Mouse (Mus musculus): ENCODE data around the gene Cfap58. TPM values are rescaled to one million over a fixed set of nuclear protein-coding genes. Genes with fewer than 3 reads are reported as not detected.

The Cfap58 gene
- polyA plus RNA-seq, 1 experiment, result 0.05 TPM

- Histone ChIP-seq H3K27ac (ENCODE audit: insufficient read depth, low read depth, low read length) (peak overlapping the region; percentile 1; the same call in 1 of the 2 replicates), H3K4me3 (ENCODE audit: insufficient read depth, low read depth, low read length) (peak overlapping the region; percentile 67; the same call in 1 of the 2 replicates), H3K27me3 (replicated peaks; ENCODE audit: control insufficient read depth, insufficient read depth, low read length) (no peaks in the 10 kb centered on the region), H3K4me1 (ENCODE audit: control insufficient read depth, insufficient read depth, low read length) (no peaks in the 10 kb centered on the region), H3K36me3 (ENCODE audit: control insufficient read depth, insufficient read depth, low read length) (no peaks in the 10 kb centered on the region)
- WGBS, result 54% methylated on average over 4 of the region's 4 CpGs
- no peak for DNase-seq
- no peak for TF ChIP-seq CTCF (conservative IDR thresholded peaks at IDR 0.05; ENCODE audit: insufficient read depth, insufficient read length, low read depth, low read length)
- TF ChIP-seq POLR2A (IDR thresholded peaks at IDR 0.05; ENCODE audit: low read depth, low read length), result no peak
Measured at GRCm38 (mm10) chr19:47917396-47917795, 20.1 kb upstream of the Cfap58 start.

DNA sequence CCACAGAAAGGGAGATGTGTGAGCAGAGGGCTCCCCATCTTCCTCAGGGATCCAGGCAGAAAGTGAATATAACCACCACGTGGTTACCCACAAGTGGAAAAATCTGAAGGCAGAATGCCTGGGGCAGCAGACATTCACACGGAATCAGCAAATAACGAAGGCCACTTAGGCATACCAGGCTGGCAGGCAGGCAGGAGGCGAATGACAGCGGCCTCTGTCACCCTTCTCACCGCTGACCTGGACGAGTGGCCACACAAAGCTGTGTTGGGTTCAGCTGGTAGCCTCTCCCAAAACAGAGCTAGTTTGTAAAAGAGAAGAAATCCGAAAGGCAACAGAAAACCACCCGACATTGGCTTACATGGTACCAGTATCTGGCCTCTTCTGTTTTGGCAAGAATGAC is 19.5 kb upstream of the Cfap58 start:
- Histone ChIP-seq H3K27ac (ENCODE audit: insufficient read depth, low read depth, low read length) (peak overlapping the region; percentile 58), H3K4me3 (ENCODE audit: insufficient read depth, low read depth, low read length) (peak overlapping the region; percentile 67), H3K36me3 (ENCODE audit: control insufficient read depth, insufficient read depth, low read length) (no peaks in the 10 kb centered on the region), H3K4me1 (ENCODE audit: control insufficient read depth, insufficient read depth, low read length) (no peaks in the 10 kb centered on the region), H3K27me3 (replicated peaks; ENCODE audit: control insufficient read depth, insufficient read depth, low read length) (no peaks in the 10 kb centered on the region)
- 21% methylated on average over 9 of the region's 9 CpGs for WGBS
- no peak for DNase-seq
- TF ChIP-seq POLR2A (IDR thresholded peaks at IDR 0.05; ENCODE audit: low read depth, low read length), result no peak
- TF ChIP-seq CTCF (conservative IDR thresholded peaks at IDR 0.05; ENCODE audit: insufficient read depth, insufficient read length, low read depth, low read length), result no peak

DNA sequence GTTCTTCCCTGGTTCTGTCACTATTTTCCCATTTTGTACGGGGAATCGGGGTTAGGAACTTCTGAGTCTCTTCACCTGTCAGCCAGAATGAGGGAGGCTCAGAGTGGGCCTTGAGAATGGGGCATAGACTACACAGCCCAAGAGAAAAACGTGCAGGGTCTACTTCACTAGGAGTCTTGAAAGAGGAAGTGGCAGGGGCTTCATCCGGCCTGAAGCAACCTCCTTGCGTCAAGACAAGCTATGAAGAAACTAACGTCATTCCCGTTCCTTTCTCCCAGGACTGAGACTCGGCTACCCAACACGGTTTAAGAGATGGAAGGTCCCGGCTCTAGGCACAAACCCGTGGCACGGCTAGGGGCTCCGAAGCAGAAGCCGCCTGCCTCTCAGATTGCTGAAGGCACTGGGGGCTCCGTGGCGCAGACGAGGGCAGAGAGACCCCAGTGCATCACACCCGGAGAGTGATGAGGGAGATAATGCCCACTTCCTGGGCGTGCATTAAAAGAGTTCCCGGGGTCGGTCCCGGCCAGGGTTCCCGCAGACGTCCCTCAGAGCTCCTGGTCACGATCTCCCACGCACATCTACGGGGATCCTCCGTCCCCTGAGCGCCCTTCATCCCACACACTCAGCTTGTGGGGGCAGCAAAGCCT is 18.9 kb upstream of the Cfap58 start:
- Histone ChIP-seq H3K27me3 (replicated peaks; ENCODE audit: control insufficient read depth, insufficient read depth, low read length) (no peaks in the 10 kb centered on the region), H3K36me3 (ENCODE audit: control insufficient read depth, insufficient read depth, low read length) (no peaks in the 10 kb centered on the region), H3K27ac (ENCODE audit: insufficient read depth, low read depth, low read length) (peak overlapping the region; percentile 58), H3K4me3 (ENCODE audit: insufficient read depth, low read depth, low read length) (peak overlapping the region; percentile 67), H3K4me1 (ENCODE audit: control insufficient read depth, insufficient read depth, low read length) (no peaks in the 10 kb centered on the region)
- no peak for TF ChIP-seq POLR2A (IDR thresholded peaks at IDR 0.05; ENCODE audit: low read depth, low read length)
- no peak for TF ChIP-seq CTCF (conservative IDR thresholded peaks at IDR 0.05; ENCODE audit: insufficient read depth, insufficient read length, low read depth, low read length)
- peak; percentile 36 for DNase-seq
- WGBS, result 2% methylated on average over 29 of the region's 29 CpGs

- Histone ChIP-seq H3K27me3 (replicated peaks; ENCODE audit: control insufficient read depth, insufficient read depth, low read length) (no peaks in the 10 kb centered on the region), H3K4me1 (ENCODE audit: control insufficient read depth, insufficient read depth, low read length) (no peaks in the 10 kb centered on the region), H3K4me3 (ENCODE audit: insufficient read depth, low read depth, low read length) (peak within 1 kb of the TSS; percentile 67), H3K36me3 (ENCODE audit: control insufficient read depth, insufficient read depth, low read length) (no peaks in the 10 kb centered on the region), H3K27ac (ENCODE audit: insufficient read depth, low read depth, low read length) (peak within 1 kb of the TSS; percentile 79)
- TF ChIP-seq POLR2A (IDR thresholded peaks at IDR 0.05; ENCODE audit: low read depth, low read length), result peak; percentile 39
- 0 out of 2 replicates have a peak, but pooled peaks have one; percentile 24 for TF ChIP-seq CTCF (conservative IDR thresholded peaks at IDR 0.05; ENCODE audit: insufficient read depth, insufficient read length, low read depth, low read length)
- WGBS, result under 1% methylated on average over 48 of the region's 48 CpGs
- peak; percentile 90 for DNase-seq
Measured at GRCm38 (mm10) chr19:47919126-47919965, 18.1 kb upstream of the Cfap58 start, which contains the start of the genes Cfap43 and Itprip. TSS of gene Cfap43 (minus strand) at chr19:47919287. TSS of gene Itprip (minus strand) at chr19:47919299.

- 2% methylated on average over 8 of the region's 8 CpGs for WGBS
- Histone ChIP-seq H3K27me3 (replicated peaks; ENCODE audit: control insufficient read depth, insufficient read depth, low read length) (no peaks in the 10 kb centered on the region), H3K36me3 (ENCODE audit: control insufficient read depth, insufficient read depth, low read length) (no peaks in the 10 kb centered on the region), H3K4me3 (ENCODE audit: insufficient read depth, low read depth, low read length) (peak overlapping the region; percentile 67), H3K27ac (ENCODE audit: insufficient read depth, low read depth, low read length) (peak overlapping the region; percentile 79; the same call in 1 of the 2 replicates), H3K4me1 (ENCODE audit: control insufficient read depth, insufficient read depth, low read length) (no peaks in the 10 kb centered on the region; the same call in 1 of the 2 replicates)
- DNase-seq, result peak; percentile 71
- TF ChIP-seq CTCF (conservative IDR thresholded peaks at IDR 0.05; ENCODE audit: insufficient read depth, insufficient read length, low read depth, low read length) (no peak), POLR2A (IDR thresholded peaks at IDR 0.05; ENCODE audit: low read depth, low read length) (no peak)
Measured at GRCm38 (mm10) chr19:47919966-47920375, 17.5 kb upstream of the Cfap58 start.

GRCm38 (mm10) chr19:47925819-47926218 is 11.7 kb upstream of the Cfap58 start:
- peak overlapping the region; percentile 80 for H3K27ac ChIP-seq (ENCODE audit: insufficient read depth, low read depth, low read length)
- WGBS, result 50% methylated on average over 7 of the region's 7 CpGs
- TF ChIP-seq POLR2A (IDR thresholded peaks at IDR 0.05; ENCODE audit: low read depth, low read length) (no peak), CTCF (conservative IDR thresholded peaks at IDR 0.05; ENCODE audit: insufficient read depth, insufficient read length, low read depth, low read length) (no peak)
- H3K27me3 ChIP-seq (replicated peaks; ENCODE audit: control insufficient read depth, insufficient read depth, low read length), result no peaks in the 10 kb centered on the region
- H3K36me3 ChIP-seq (ENCODE audit: control insufficient read depth, insufficient read depth, low read length), result no peaks in the 10 kb centered on the region
- no peak overlapping the region for H3K4me3 ChIP-seq (ENCODE audit: insufficient read depth, low read depth, low read length)
- H3K4me1 ChIP-seq (ENCODE audit: control insufficient read depth, insufficient read depth, low read length), result peaks cover 2% of the 10 kb centered on the region; the same call in 1 of the 2 replicates
- DNase-seq, result peak; percentile 84

- TF ChIP-seq CTCF (conservative IDR thresholded peaks at IDR 0.05; ENCODE audit: insufficient read depth, insufficient read length, low read depth, low read length) (no peak), POLR2A (IDR thresholded peaks at IDR 0.05; ENCODE audit: low read depth, low read length) (no peak)
- DNase-seq, result no peak
- Histone ChIP-seq H3K27ac (ENCODE audit: insufficient read depth, low read depth, low read length) (no peak overlapping the region), H3K4me1 (ENCODE audit: control insufficient read depth, insufficient read depth, low read length) (peaks cover 2% of the 10 kb centered on the region; the same call in 1 of the 2 replicates), H3K27me3 (replicated peaks; ENCODE audit: control insufficient read depth, insufficient read depth, low read length) (no peaks in the 10 kb centered on the region), H3K36me3 (ENCODE audit: control insufficient read depth, insufficient read depth, low read length) (no peaks in the 10 kb centered on the region), H3K4me3 (ENCODE audit: insufficient read depth, low read depth, low read length) (no peak overlapping the region)
- 88% methylated on average over 2 of the region's 2 CpGs for WGBS
Measured at GRCm38 (mm10) chr19:47927032-47927431, 10.4 kb upstream of the Cfap58 start.
